Mouse (Mus musculus): ENCODE measurements around the gene Baiap2l1. TPM values are rescaled to one million over a fixed set of nuclear protein-coding genes. Genes with fewer than 3 reads are reported as not detected.

The Baiap2l1 gene
- polyA plus RNA-seq (2012; rRNA removed): 10.7 and 10.8 TPM in 2 replicates

- no peaks in the 10 kb centered on the region for H3K27me3 ChIP-seq (replicated peaks; ENCODE audit: control insufficient read depth, insufficient read depth, low read length)
- peak within 1 kb of the TSS; percentile 45 for H3K27ac ChIP-seq (ENCODE audit: insufficient read depth, low read depth, low read length)
- peak within 1 kb of the TSS; percentile 71 for H3K4me3 ChIP-seq (ENCODE audit: insufficient read depth, low read depth, low read length)
- peaks cover 13% of the 10 kb centered on the region for H3K4me1 ChIP-seq (ENCODE audit: control insufficient read depth, insufficient read depth, low read length)
- under 1% methylated on average over 59 of the region's 60 CpGs for WGBS
- H3K36me3 ChIP-seq (ENCODE audit: control insufficient read depth, insufficient read depth, low read length): no peaks in the 10 kb centered on the region
- TF ChIP-seq POLR2A (IDR thresholded peaks at IDR 0.05; ENCODE audit: low read depth, low read length) (peak; percentile 54), CTCF (conservative IDR thresholded peaks at IDR 0.05; ENCODE audit: insufficient read depth, insufficient read length, low read depth, low read length) (no peak; the same call in 1 of the 2 replicates)
- peak; percentile 99 for DNase-seq
These were observed at the start of gene Baiap2l1 for GRCm38 (mm10) chr5:144357881-144358591. TSS of gene Baiap2l1 (minus strand) at chr5:144358112.

- no peak for DNase-seq
- no peaks in the 10 kb centered on the region; the same call in 1 of the 2 replicates for H3K27me3 ChIP-seq (replicated peaks; ENCODE audit: control insufficient read depth, insufficient read depth, low read length)
- TF ChIP-seq CTCF (conservative IDR thresholded peaks at IDR 0.05; ENCODE audit: insufficient read depth, insufficient read length, low read depth, low read length) (no peak), POLR2A (IDR thresholded peaks at IDR 0.05; ENCODE audit: low read depth, low read length) (no peak)
- no peaks in the 10 kb centered on the region for H3K4me1 ChIP-seq (ENCODE audit: control insufficient read depth, insufficient read depth, low read length)
- 88% methylated on average over 11 of the region's 11 CpGs for WGBS
- H3K27ac ChIP-seq (ENCODE audit: insufficient read depth, low read depth, low read length): no peak overlapping the region
- H3K4me3 ChIP-seq (ENCODE audit: insufficient read depth, low read depth, low read length): no peak overlapping the region
- no peaks in the 10 kb centered on the region for H3K36me3 ChIP-seq (ENCODE audit: control insufficient read depth, insufficient read depth, low read length)
These were observed 48.3 kb upstream of the Baiap2l1 start for GRCm38 (mm10) chr5:144406256-144406655.

GRCm38 (mm10) chr5:144400821-144401220 is 42.9 kb upstream of the Baiap2l1 start:
- Histone ChIP-seq H3K27me3 (replicated peaks; ENCODE audit: control insufficient read depth, insufficient read depth, low read length) (no peaks in the 10 kb centered on the region; the same call in 1 of the 2 replicates), H3K36me3 (ENCODE audit: control insufficient read depth, insufficient read depth, low read length) (no peaks in the 10 kb centered on the region), H3K4me3 (ENCODE audit: insufficient read depth, low read depth, low read length) (no peak overlapping the region), H3K27ac (ENCODE audit: insufficient read depth, low read depth, low read length) (no peak overlapping the region), H3K4me1 (ENCODE audit: control insufficient read depth, insufficient read depth, low read length) (no peaks in the 10 kb centered on the region)
- TF ChIP-seq POLR2A (IDR thresholded peaks at IDR 0.05; ENCODE audit: low read depth, low read length) (no peak), CTCF (conservative IDR thresholded peaks at IDR 0.05; ENCODE audit: insufficient read depth, insufficient read length, low read depth, low read length) (no peak)
- no peak for DNase-seq
- WGBS: 69% methylated on average over 5 of the region's 5 CpGs

GRCm38 (mm10) chr5:144397566-144397965 is 39.7 kb upstream of the Baiap2l1 start:
- no peak for DNase-seq
- Histone ChIP-seq H3K27me3 (replicated peaks; ENCODE audit: control insufficient read depth, insufficient read depth, low read length) (no peaks in the 10 kb centered on the region; the same call in 1 of the 2 replicates), H3K27ac (ENCODE audit: insufficient read depth, low read depth, low read length) (no peak overlapping the region), H3K4me1 (ENCODE audit: control insufficient read depth, insufficient read depth, low read length) (no peaks in the 10 kb centered on the region), H3K4me3 (ENCODE audit: insufficient read depth, low read depth, low read length) (no peak overlapping the region), H3K36me3 (ENCODE audit: control insufficient read depth, insufficient read depth, low read length) (no peaks in the 10 kb centered on the region)
- 5% methylated on average over 5 of the region's 9 CpGs for WGBS
- TF ChIP-seq POLR2A (IDR thresholded peaks at IDR 0.05; ENCODE audit: low read depth, low read length) (no peak), CTCF (conservative IDR thresholded peaks at IDR 0.05; ENCODE audit: insufficient read depth, insufficient read length, low read depth, low read length) (no peak)

- Histone ChIP-seq H3K4me3 (ENCODE audit: insufficient read depth, low read depth, low read length) (no peak overlapping the region), H3K27ac (ENCODE audit: insufficient read depth, low read depth, low read length) (no peak overlapping the region), H3K4me1 (ENCODE audit: control insufficient read depth, insufficient read depth, low read length) (no peaks in the 10 kb centered on the region), H3K36me3 (ENCODE audit: control insufficient read depth, insufficient read depth, low read length) (no peaks in the 10 kb centered on the region), H3K27me3 (replicated peaks; ENCODE audit: control insufficient read depth, insufficient read depth, low read length) (no peaks in the 10 kb centered on the region)
- TF ChIP-seq CTCF (conservative IDR thresholded peaks at IDR 0.05; ENCODE audit: insufficient read depth, insufficient read length, low read depth, low read length): no peak
- DNase-seq: no peak
- WGBS: 88% methylated on average over 2 of the region's 2 CpGs
These were observed 36.2 kb upstream of the Baiap2l1 start for GRCm38 (mm10) chr5:144394142-144394541.

GRCm38 (mm10) chr5:144387851-144388250 is 29.9 kb upstream of the Baiap2l1 start:
- Histone ChIP-seq H3K27ac (ENCODE audit: insufficient read depth, low read depth, low read length) (no peak overlapping the region), H3K27me3 (replicated peaks; ENCODE audit: control insufficient read depth, insufficient read depth, low read length) (no peaks in the 10 kb centered on the region), H3K4me1 (ENCODE audit: control insufficient read depth, insufficient read depth, low read length) (no peaks in the 10 kb centered on the region), H3K36me3 (ENCODE audit: control insufficient read depth, insufficient read depth, low read length) (no peaks in the 10 kb centered on the region), H3K4me3 (ENCODE audit: insufficient read depth, low read depth, low read length) (no peak overlapping the region)
- 7% methylated on average over 6 of the region's 6 CpGs for WGBS
- TF ChIP-seq CTCF (conservative IDR thresholded peaks at IDR 0.05; ENCODE audit: insufficient read depth, insufficient read length, low read depth, low read length): peak; percentile 62
- no peak for TF ChIP-seq POLR2A (IDR thresholded peaks at IDR 0.05; ENCODE audit: low read depth, low read length)
- peak; percentile 42 for DNase-seq

GRCm38 (mm10) chr5:144383936-144384335 is 26.0 kb upstream of the Baiap2l1 start:
- Histone ChIP-seq H3K4me1 (ENCODE audit: control insufficient read depth, insufficient read depth, low read length) (no peaks in the 10 kb centered on the region), H3K36me3 (ENCODE audit: control insufficient read depth, insufficient read depth, low read length) (no peaks in the 10 kb centered on the region), H3K27ac (ENCODE audit: insufficient read depth, low read depth, low read length) (no peak overlapping the region), H3K4me3 (ENCODE audit: insufficient read depth, low read depth, low read length) (no peak overlapping the region), H3K27me3 (replicated peaks; ENCODE audit: control insufficient read depth, insufficient read depth, low read length) (no peaks in the 10 kb centered on the region)
- WGBS: 86% methylated on average over 3 of the region's 3 CpGs
- TF ChIP-seq CTCF (conservative IDR thresholded peaks at IDR 0.05; ENCODE audit: insufficient read depth, insufficient read length, low read depth, low read length) (peak; percentile 35; the same call in 1 of the 2 replicates), POLR2A (IDR thresholded peaks at IDR 0.05; ENCODE audit: low read depth, low read length) (no peak)
- no peak for DNase-seq

Data from kidney, adult 2 months (tissue).